Mouse (Mus musculus): ENCODE results near the gene Cherp. TPM values are rescaled to one million over a fixed set of nuclear protein-coding genes. Genes with fewer than 3 reads are reported as not detected.
A peak's percentile ranks its signal among the peaks of the same experiment; 100 is the strongest.

The Cherp gene
- polyA plus RNA-seq, 1 experiment from 2014 or later, result 19.1 TPM

- Histone ChIP-seq H3K36me3 (replicated peaks) (0 out of 2 replicates have a peak, but pooled peaks cover 4% of the 10 kb centered on the region), H3K4me1 (replicated peaks) (peaks cover 18% of the 10 kb centered on the region), H3K27me3 (no peaks in the 10 kb centered on the region), H3K9me3 (replicated peaks) (no peaks in the 10 kb centered on the region), H3K4me3 (replicated peaks) (peak within 1 kb of the TSS; percentile 60), H3K4me2 (peak within 1 kb of the TSS; percentile 88), H3K9ac (peak within 1 kb of the TSS; percentile 57), H3K27ac (replicated peaks) (peak within 1 kb of the TSS; percentile 29; the same call in 1 of the 2 replicates)
- ATAC-seq (ENCODE audit: insufficient read depth), result peak; percentile 100
- WGBS (ENCODE audit: insufficient replicate concordance), result 5% methylated on average over 34 of the region's 34 CpGs
These were observed 31.6 kb downstream of the Cherp start, which contains the start of the genes Calr3 and 1700030K09Rik for GRCm38 (mm10) chr8:72443338-72443993. Gene Calr3, minus strand, starts transcription at chr8:72443870. Gene 1700030K09Rik, plus strand, starts transcription at chr8:72443880.

- Histone ChIP-seq H3K36me3 (replicated peaks) (no peaks in the 10 kb centered on the region), H3K4me2 (no peak overlapping the region), H3K4me1 (replicated peaks) (peaks cover 9% of the 10 kb centered on the region), H3K27ac (replicated peaks) (no peak overlapping the region), H3K4me3 (replicated peaks) (no peak overlapping the region), H3K9ac (no peak overlapping the region), H3K9me3 (replicated peaks) (no peaks in the 10 kb centered on the region), H3K27me3 (no peaks in the 10 kb centered on the region)
- no peak for ATAC-seq (ENCODE audit: insufficient read depth)
- 57% methylated on average over 8 of the region's 8 CpGs for WGBS (ENCODE audit: insufficient replicate concordance)
These were observed 36.6 kb downstream of the Cherp start for GRCm38 (mm10) chr8:72438248-72439015.

GRCm38 (mm10) chr8:72434952-72435351 lies 40.1 kb downstream of the Cherp start:
- H3K4me2 ChIP-seq, result no peak overlapping the region
- 13% methylated on average over 2 of the region's 2 CpGs for WGBS (ENCODE audit: insufficient replicate concordance)
- no peaks in the 10 kb centered on the region for H3K27me3 ChIP-seq
- H3K27ac ChIP-seq (replicated peaks), result no peak overlapping the region
- ATAC-seq (ENCODE audit: insufficient read depth), result no peak
- H3K36me3 ChIP-seq (replicated peaks), result no peaks in the 10 kb centered on the region
- no peak overlapping the region for H3K9ac ChIP-seq
- no peaks in the 10 kb centered on the region for H3K9me3 ChIP-seq (replicated peaks)
- H3K4me3 ChIP-seq (replicated peaks), result no peak overlapping the region
- H3K4me1 ChIP-seq (replicated peaks), result no peaks in the 10 kb centered on the region

DNA sequence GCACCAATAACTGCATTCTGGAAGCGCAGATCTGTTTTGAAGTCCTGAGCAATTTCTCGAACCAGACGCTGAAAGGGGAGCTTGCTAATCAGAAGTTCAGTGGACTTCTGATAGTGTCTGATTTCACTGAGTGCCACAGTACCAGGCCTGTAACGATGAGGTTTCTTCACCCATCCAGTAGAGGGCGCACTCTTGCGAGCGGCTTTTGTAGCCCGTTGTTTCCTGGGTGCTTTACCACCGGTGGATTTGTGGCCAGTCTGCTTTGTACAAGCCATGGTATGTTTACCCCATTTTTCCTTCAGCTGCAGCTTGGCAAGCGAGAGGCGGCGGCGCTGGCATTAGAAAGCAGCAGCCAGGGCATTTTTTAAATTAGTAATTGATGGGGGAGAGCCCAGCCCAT lies 45.4 kb downstream of the Cherp start:
- Histone ChIP-seq H3K27ac (replicated peaks) (no peak overlapping the region), H3K27me3 (no peaks in the 10 kb centered on the region), H3K9me3 (replicated peaks) (no peaks in the 10 kb centered on the region), H3K4me1 (replicated peaks) (no peaks in the 10 kb centered on the region), H3K4me3 (replicated peaks) (no peak overlapping the region), H3K9ac (no peak overlapping the region), H3K4me2 (no peak overlapping the region), H3K36me3 (replicated peaks) (no peaks in the 10 kb centered on the region)
- 39% methylated on average over 13 of the region's 13 CpGs for WGBS (ENCODE audit: insufficient replicate concordance)
- ATAC-seq (ENCODE audit: insufficient read depth), result no peak

GRCm38 (mm10) chr8:72422926-72423325 lies 52.1 kb downstream of the Cherp start:
- Histone ChIP-seq H3K4me1 (replicated peaks) (peaks cover 40% of the 10 kb centered on the region), H3K4me3 (replicated peaks) (no peak overlapping the region), H3K9me3 (replicated peaks) (no peaks in the 10 kb centered on the region), H3K9ac (no peak overlapping the region), H3K4me2 (no peak overlapping the region), H3K27me3 (no peaks in the 10 kb centered on the region), H3K27ac (replicated peaks) (no peak overlapping the region), H3K36me3 (replicated peaks) (0 out of 2 replicates have a peak, but pooled peaks cover 8% of the 10 kb centered on the region)
- ATAC-seq (ENCODE audit: insufficient read depth), result no peak
- 56% methylated on average over 1 of the region's 1 CpGs for whole genome bisulfite sequencing (ENCODE audit: insufficient replicate concordance)

DNA sequence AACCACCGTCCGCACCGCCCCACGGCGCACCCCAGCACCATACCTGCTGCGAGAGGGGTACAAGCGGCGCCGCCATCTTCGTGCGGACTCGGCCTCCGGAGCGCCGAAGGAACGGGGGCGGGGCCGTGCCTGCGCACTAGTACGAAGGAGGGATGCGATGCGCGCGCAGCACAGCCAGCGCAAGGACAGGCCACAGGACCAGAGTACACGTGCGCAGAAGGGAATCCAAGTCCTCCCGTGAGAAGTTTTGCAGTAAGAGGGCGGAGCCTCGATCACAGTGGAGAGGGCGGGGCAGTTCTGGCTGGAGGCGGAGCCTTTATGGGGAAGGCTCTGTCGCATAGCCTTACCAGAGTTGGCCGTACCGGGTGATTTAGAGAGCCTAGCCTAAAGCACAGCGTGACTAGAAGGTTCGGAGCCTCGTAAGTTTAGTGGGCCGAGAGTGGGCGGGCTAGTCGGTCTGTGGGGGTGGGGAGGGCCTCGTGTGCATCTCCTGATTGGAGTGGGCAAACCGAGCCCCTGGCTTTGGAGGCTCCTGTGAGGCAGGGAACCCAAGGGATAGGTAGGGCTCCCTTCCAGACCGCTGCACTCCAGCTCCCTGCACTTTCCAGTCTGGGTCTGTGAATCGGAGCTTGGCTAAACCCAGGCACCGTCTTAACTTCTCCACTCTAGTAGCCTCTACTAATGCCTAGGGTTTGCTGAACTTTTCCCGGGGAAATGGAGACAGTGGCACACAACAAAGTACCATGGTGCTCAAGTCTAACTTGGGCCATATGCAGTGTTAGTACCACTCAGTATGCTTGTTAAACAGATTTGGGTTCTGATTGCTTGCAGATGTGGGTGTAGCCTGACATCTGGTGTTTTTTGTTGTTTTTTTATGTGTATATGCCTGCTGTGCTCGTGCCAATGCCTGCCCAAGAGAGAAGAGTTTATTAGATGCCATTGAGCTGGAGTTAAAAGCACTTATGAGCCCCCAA lies 53.4 kb downstream of the Cherp start, which contains the start of gene Eps15l1:
Gene Eps15l1, minus strand, starts transcription at position 99 of the 974 bp plus-strand sequence.
- Histone ChIP-seq H3K4me2 (peak within 1 kb of the TSS; percentile 94), H3K9ac (peak within 1 kb of the TSS; percentile 92), H3K4me3 (replicated peaks) (peak within 1 kb of the TSS; percentile 92), H3K27me3 (no peaks in the 10 kb centered on the region), H3K4me1 (replicated peaks) (peaks cover 53% of the 10 kb centered on the region), H3K9me3 (replicated peaks) (no peaks in the 10 kb centered on the region), H3K36me3 (replicated peaks) (0 out of 2 replicates have a peak, but pooled peaks cover 8% of the 10 kb centered on the region), H3K27ac (replicated peaks) (peak within 1 kb of the TSS; percentile 97)
- WGBS (ENCODE audit: insufficient replicate concordance), result under 1% methylated on average over 48 of the region's 48 CpGs
- ATAC-seq (ENCODE audit: insufficient read depth), result peak; percentile 95

DNA sequence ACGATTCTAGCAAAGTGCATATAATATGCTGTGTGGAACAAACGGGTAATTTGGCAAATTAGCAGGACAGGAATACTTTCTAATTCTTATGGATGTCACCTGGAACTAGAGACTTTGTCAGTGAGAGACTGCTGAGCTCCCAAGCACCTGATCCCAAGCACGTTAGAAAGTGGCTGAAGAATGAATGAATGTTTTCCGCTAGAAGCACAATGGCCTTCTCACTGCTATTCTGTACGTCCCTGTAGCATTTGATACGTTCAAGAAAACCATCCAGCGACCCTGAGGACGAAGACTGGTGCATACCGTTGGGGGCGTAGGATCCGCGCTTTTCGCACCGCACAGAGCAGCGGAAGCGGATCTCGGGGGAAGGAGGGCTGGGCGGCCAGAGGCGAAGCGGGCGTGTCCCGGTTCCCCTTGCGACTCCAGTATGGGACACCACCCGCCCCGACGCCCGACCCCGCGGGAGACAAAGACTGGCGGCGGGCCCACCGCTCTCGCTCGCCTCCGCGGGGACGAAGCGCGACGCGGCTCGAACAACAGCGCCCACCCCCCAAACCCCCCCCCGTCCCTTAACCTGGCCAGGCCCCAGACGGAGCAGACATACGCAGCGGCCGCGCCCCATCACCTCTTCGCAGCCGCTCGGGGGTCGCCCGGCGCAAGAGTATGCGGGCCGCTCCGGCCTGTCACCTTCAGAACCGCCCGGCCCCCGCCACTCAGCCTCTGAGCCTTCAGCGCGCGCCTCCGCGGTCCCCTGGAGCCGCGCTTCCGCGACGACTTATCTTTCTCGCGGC lies 54.3 kb downstream of the Cherp start:
- 2% methylated on average over 63 of the region's 73 CpGs for WGBS (ENCODE audit: insufficient replicate concordance)
- H3K9ac ChIP-seq, result peak overlapping the region; percentile 92
- H3K4me2 ChIP-seq, result peak overlapping the region; percentile 94
- peaks cover 62% of the 10 kb centered on the region for H3K4me1 ChIP-seq (replicated peaks)
- peak overlapping the region; percentile 92 for H3K4me3 ChIP-seq (replicated peaks)
- H3K9me3 ChIP-seq (replicated peaks), result no peaks in the 10 kb centered on the region
- peak; percentile 57 for ATAC-seq (ENCODE audit: insufficient read depth)
- 0 out of 2 replicates have a peak, but pooled peaks cover 8% of the 10 kb centered on the region for H3K36me3 ChIP-seq (replicated peaks)
- H3K27ac ChIP-seq (replicated peaks), result peak overlapping the region; percentile 97
- H3K27me3 ChIP-seq, result no peaks in the 10 kb centered on the region

- Histone ChIP-seq H3K4me2 (no peak overlapping the region), H3K27ac (replicated peaks) (peak overlapping the region; percentile 98; the same call in 1 of the 2 replicates), H3K9me3 (replicated peaks) (no peaks in the 10 kb centered on the region), H3K4me1 (replicated peaks) (peaks cover 88% of the 10 kb centered on the region), H3K9ac (no peak overlapping the region), H3K4me3 (replicated peaks) (no peak overlapping the region), H3K27me3 (no peaks in the 10 kb centered on the region), H3K36me3 (replicated peaks) (0 out of 2 replicates have a peak, but pooled peaks cover 8% of the 10 kb centered on the region)
- 79% methylated on average over 4 of the region's 4 CpGs for WGBS (ENCODE audit: insufficient replicate concordance)
- ATAC-seq (ENCODE audit: insufficient read depth), result no peak
These were observed 57.0 kb downstream of the Cherp start for GRCm38 (mm10) chr8:72418073-72418472.

- Histone ChIP-seq H3K9me3 (replicated peaks) (no peaks in the 10 kb centered on the region), H3K27ac (replicated peaks) (peak overlapping the region; percentile 98), H3K36me3 (replicated peaks) (peaks cover 22% of the 10 kb centered on the region), H3K4me3 (replicated peaks) (no peak overlapping the region), H3K4me2 (peak overlapping the region; percentile 73), H3K27me3 (no peaks in the 10 kb centered on the region), H3K4me1 (replicated peaks) (peaks cover 100% of the 10 kb centered on the region), H3K9ac (peak overlapping the region; percentile 47)
- 28% methylated on average over 2 of the region's 2 CpGs for WGBS (ENCODE audit: insufficient replicate concordance)
- ATAC-seq (ENCODE audit: insufficient read depth), result no peak
These were observed 59.8 kb downstream of the Cherp start for GRCm38 (mm10) chr8:72415252-72415651.

GRCm38 (mm10) chr8:72413839-72414238 lies 61.2 kb downstream of the Cherp start:
- Histone ChIP-seq H3K4me1 (replicated peaks) (peaks cover 99% of the 10 kb centered on the region), H3K4me3 (replicated peaks) (peak overlapping the region; percentile 32)

More at GRCm38 (mm10) chr8:72413839-72414238, 61.2 kb downstream of the Cherp start:
- Histone ChIP-seq H3K27me3 (no peaks in the 10 kb centered on the region), H3K27ac (replicated peaks) (peak overlapping the region; percentile 98), H3K36me3 (replicated peaks) (peaks cover 22% of the 10 kb centered on the region), H3K9ac (peak overlapping the region; percentile 52), H3K9me3 (replicated peaks) (no peaks in the 10 kb centered on the region), H3K4me2 (peak overlapping the region; percentile 73)
- WGBS (ENCODE audit: insufficient replicate concordance), result 19% methylated on average over 7 of the region's 7 CpGs
- ATAC-seq (ENCODE audit: insufficient read depth), result peak; percentile 99
